Mouse (Mus musculus): ENCODE measurements around the gene Tmem220.
A peak's percentile ranks its signal among the peaks of the same experiment; 100 is the strongest.
"Not testable (repeated sequence)": the region's sequence is repeated elsewhere in the genome, so short reads cannot be mapped to it uniquely, and the experiment has no call there.

Gene Tmem220

GRCm38 (mm10) chr11:67019711-67020475 is 5.1 kb upstream of the Tmem220 start:
- DNase-seq, result peak; percentile 27

- DNase-seq, result peak; percentile 71
These were observed 4.0 kb upstream of the Tmem220 start for GRCm38 (mm10) chr11:67020948-67021347.

- no peak for DNase-seq
These were observed 2.4 kb upstream of the Tmem220 start for GRCm38 (mm10) chr11:67022354-67023115.

- DNase-seq, result not testable (repeated sequence)
These were observed 1.8 kb upstream of the Tmem220 start for GRCm38 (mm10) chr11:67023191-67023590.

- no peak for DNase-seq
These were observed 1.1 kb upstream of the Tmem220 start for GRCm38 (mm10) chr11:67023802-67024340.

GRCm38 (mm10) chr11:67030904-67031602 is 6.1 kb downstream of the Tmem220 start:
- DNase-seq, result no peak

- no peak for DNase-seq
These were observed 6.6 kb downstream of the Tmem220 start for GRCm38 (mm10) chr11:67031603-67031915.

- peak; percentile 51 for DNase-seq
These were observed 10.0 kb downstream of the Tmem220 start for GRCm38 (mm10) chr11:67034775-67035485.

GRCm38 (mm10) chr11:67036229-67036628 is 11.3 kb downstream of the Tmem220 start:
- peak; percentile 44 for DNase-seq

GRCm38 (mm10) chr11:67036892-67037291 is 11.9 kb downstream of the Tmem220 start:
- no peak for DNase-seq

- DNase-seq, result no peak
These were observed 14.8 kb downstream of the Tmem220 start for GRCm38 (mm10) chr11:67039799-67040198.

GRCm38 (mm10) chr11:67040483-67040882 is 15.5 kb downstream of the Tmem220 start:
- no peak for DNase-seq

GRCm38 (mm10) chr11:67043007-67043406 is 18.1 kb downstream of the Tmem220 start:
- DNase-seq, result no peak

GRCm38 (mm10) chr11:67044959-67045358 is 20.0 kb downstream of the Tmem220 start:
- no peak for DNase-seq

GRCm38 (mm10) chr11:67047199-67047598 is 22.2 kb downstream of the Tmem220 start:
- no peak for DNase-seq

- no peak for DNase-seq
These were observed 23.5 kb downstream of the Tmem220 start for GRCm38 (mm10) chr11:67048496-67048895.

GRCm38 (mm10) chr11:67049256-67049655 is 24.3 kb downstream of the Tmem220 start:
- no peak for DNase-seq

- peak; percentile 12 for DNase-seq
These were observed 26.8 kb downstream of the Tmem220 start for GRCm38 (mm10) chr11:67051676-67052320.

GRCm38 (mm10) chr11:67052321-67052952 is 27.5 kb downstream of the Tmem220 start, which contains the start of the genes Adprm and Sco1:
Adprm (minus strand) TSS chr11:67052594.
Sco1 (plus strand) TSS chr11:67052670.
- peak; percentile 91 for DNase-seq

- DNase-seq, result no peak
These were observed 29.9 kb downstream of the Tmem220 start for GRCm38 (mm10) chr11:67054754-67055365.

- no peak for DNase-seq
These were observed 36.4 kb downstream of the Tmem220 start for GRCm38 (mm10) chr11:67061311-67061710.
